Mouse (Mus musculus) ES-CJ7 (cell line): Measurements from ENCODE around the gene Cemip.
"Not testable (repeated sequence)": the region's sequence is repeated elsewhere in the genome, so short reads cannot be mapped to it uniquely, and the experiment has no call there.

ENCODE experiments used
- DNase-seq: peaks from one replicate; pipeline ENCODE4 v3.0.0; 2011; ENCODE audit warnings: low read depth, low spot score

The Cemip gene

GRCm38 (mm10) chr7:83894348-83894747 lies 192.0 kb downstream of the Cemip start:
- no peak for DNase-seq

DNA sequence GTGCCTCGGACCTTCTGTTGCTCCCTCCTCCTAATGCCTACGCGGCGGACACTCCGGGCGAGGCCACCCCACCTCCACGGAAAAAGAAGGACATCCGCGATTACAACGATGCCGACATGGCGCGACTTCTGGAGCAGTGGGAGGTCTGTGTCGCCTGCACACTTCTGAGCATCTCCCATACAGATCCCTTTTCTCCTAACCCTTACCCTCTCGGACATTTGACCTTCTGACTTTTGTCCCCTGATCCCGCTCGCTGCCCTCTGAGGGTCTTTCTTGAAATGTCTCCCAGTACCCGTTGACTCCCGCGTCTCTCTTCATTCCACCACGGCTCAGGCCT lies 194.0 kb downstream of the Cemip start:
- DNase-seq: no peak

- peak; percentile 100 for DNase-seq
Measured at GRCm38 (mm10) chr7:83891433-83892332, 194.6 kb downstream of the Cemip start.

DNA sequence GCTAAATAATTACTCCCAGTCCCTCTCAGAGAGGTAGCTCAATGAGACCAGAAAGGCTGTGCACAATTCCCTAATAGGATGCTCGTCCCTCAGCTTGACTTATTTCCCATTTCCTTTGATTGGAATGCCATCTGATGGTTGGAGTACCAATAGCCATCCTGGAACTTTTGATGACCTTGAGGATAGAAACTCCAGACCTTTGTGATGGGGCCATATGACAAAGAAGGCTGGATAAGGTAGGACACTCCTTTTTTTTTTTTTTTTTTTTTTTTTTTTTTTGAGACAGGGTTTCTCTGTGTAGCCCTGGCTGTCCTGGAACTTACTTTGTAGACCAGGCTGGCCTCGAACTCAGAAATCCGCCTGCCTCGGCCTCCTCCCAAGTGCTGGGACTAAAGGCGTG lies 196.4 kb downstream of the Cemip start:
- DNase-seq: not testable (repeated sequence)

DNA sequence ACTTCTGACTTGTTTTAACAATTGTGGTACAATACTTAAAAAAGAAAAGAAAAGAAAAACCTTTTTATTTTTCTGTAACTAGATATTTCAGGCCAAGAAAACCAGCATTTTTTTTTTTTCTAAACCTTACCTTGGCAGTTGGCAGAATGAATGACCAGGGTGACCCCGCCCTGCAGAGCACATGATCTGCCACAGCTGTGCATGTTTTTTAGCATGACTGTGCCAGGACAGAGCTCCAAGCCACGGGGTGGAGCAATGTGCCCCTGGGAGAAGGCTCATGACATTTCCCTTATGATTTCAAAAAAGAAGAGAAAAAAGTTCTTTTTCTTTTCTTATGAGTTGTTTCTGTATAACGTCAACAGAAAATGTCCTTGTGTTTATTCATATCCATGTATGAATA lies 196.9 kb downstream of the Cemip start:
- no peak for DNase-seq

DNA sequence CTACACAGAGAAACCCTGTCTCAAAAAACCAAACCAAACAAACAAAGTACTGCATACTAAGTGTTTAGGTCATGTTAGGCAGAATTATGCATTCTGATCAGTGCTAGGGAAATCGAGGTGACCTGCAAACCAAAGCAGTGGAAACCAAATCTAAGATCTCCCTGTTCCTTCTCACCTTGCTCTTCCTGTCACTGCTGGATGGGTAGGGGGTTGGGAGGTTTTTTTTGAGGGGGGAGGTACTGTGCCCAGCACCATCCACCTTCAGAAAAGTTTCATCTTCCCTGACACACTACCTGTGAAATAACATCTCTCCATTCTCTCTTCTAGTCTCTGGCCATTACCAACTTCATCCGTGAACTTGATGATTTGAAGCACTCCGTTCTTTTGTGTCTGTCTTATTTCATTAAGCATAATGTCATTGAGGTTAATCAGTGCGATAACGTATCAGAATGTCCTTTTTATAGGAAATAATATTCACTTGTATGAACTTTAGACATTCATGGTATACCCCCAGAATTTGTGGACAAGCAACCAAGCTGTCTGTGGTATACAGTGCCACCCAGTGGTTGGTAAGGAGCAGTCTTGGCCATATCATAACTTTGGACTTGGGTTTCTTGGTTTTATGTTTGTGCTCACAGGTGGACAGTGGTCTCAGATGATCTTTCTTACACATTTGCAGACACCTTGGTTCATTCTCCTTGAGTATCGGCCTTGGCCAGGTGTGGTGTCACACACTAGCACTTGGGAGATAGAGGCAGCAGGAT lies 199.8 kb downstream of the Cemip start:
- DNase-seq: peak; percentile 59

- no peak for DNase-seq
Measured at GRCm38 (mm10) chr7:83885835-83886234, 200.5 kb downstream of the Cemip start.

DNA sequence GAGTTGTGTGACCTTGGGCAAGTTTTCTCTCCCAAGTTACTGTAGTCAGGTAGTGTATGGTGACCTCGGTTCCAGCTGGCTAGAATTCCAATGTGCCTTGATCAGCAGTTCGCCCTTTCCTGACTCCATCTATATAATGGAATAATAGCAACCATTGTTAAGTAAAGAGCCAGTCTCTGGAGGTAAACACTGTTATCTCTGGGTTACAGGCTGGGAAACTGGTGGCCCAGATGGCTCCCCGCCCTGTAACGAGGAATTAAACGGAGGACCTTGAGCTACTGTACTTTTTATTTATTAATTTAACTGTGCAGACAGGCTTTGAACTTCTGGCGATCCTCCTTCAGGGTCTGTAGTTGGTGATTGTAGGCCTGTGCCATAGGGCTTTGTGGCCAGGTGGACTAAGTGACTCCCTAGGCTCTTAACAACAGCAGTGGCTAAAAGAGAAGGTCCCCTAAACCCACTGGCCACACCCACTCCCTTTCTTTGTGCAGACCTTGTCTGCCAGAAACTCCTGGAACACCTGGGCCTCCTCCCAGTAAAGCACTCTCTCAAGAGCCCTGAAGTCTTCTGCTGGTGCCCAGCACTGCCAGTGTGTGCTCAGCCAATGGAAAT lies 201.3 kb downstream of the Cemip start:
- DNase-seq: peak; percentile 57

DNA sequence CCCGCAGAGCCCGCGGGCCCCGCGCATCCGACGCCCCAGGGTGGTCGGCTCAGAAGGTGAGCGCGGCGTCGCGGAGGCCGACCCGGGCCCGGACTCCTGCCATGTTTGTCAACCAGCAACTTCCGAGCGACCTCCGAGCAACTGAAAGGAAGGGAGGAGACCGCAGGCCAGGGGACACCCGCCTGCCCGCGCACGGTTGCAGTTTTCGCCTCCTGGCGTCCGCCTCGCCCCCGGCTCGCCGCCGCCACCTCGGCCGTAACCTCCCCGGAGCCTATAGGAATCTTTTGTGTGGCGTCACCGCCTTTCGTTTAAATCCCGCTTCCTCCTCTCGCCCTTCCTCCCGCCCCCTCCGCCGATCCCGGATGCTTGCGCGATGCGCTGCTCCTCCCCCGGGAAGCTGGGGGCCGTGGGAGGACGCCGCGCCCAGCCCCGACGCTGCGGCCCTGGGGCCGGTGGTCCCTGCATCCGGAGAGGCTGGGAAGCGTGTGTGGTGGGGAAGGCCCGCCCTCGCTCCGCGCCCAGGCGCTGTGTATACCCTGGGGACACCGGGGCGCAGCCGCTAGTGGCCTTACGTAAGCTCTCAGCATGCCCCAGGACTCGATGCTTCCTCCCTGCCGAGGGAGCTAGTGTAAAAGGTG lies 202.2 kb downstream of the Cemip start, which contains the start of the genes Tlnrd1 and Mesd:
Tlnrd1 (minus strand) TSS at position 285 of the 638 bp plus-strand sequence.
Mesd (plus strand) TSS at position 446 of the 638 bp plus-strand sequence.
- DNase-seq: peak; percentile 83

DNA sequence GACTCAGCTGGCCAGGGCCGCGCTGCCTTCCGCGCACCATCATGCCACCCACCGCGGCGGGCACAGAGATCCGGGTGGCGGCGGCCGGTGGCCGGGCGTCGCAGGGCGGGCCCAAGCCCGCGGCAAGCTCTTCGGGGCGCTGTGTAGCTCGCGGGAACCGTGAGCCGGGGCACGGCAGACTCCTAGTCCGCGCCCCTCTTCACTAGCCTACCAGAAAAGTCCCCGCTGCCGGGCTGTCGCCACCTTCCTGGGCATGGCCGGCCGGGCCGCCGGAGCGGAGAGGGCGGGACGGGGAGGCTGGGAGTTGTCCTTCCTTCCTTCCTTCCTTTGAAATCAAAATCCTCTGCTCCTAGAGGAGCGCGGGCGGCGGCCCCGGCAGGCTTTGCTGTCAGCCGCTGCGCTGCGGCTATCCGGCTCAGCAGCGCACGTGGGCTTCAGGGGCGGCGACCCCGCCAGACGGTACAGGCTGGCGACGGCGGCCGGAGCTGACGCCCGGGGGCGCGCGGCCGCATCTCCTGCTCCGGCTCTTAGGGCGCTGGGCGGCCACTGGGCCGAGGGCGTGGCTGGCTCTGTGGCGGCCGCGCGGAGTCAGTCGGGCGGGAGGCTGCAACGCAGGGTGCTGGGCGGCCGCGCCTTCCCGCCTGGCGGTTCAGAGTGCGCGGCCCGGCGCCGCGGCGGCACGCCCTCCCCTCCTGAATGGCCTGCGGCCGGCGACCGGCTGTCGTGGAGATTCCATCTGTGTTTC lies 202.9 kb downstream of the Cemip start:
- DNase-seq: peak; percentile 42
